In genomic region chr3:51577816-51578749, GRCm38 (mm10) we compare ENCODE assay signal across 9 mouse cellular contexts. TPM values are rescaled to one million over a fixed set of nuclear protein-coding genes. Genes with fewer than 3 reads are reported as not detected.
DNase-seq lines count a peak whose midpoint lies in the region; ATAC-seq and TF ChIP-seq lines count a peak whose summit lies in the region.
"Had no signal": no experiment of that assay in that cellular context is flagged by ENCODE, and none has a peak within 500 bp of the region (broad histone marks: within the 10 kb centered on the region; RNA-seq: fewer than 3 reads in every experiment).

No protein-coding gene starts in this region.

- intact Hi-C loops in gastrocnemius, adult 2 months (cut with DNase I): no loop called here
- intact Hi-C loops in gastrocnemius, postnatal 36 days (cut with DNase I): no loop called here

- H3K4me1 ChIP-seq in cerebellum, adult 2 months (ENCODE audit: control insufficient read depth, insufficient read depth, low read length): no peaks in the 10 kb centered on the region

- DNase-seq in gastrocnemius, adult 2 months: peak; percentile 45
- DNase-seq in gastrocnemius, postnatal 10 days: no peak
- DNase-seq in kidney, postnatal 10 days: peak; percentile 58
- DNase-seq in ovary, postnatal 14 days (ENCODE audit: low spot score): peak; percentile 35
- DNase-seq in natural killer cell, adult 2 months (ENCODE audit: low spot score in 2 of 2): no peak
- DNase-seq in cerebellum, adult 2 months: no peak
- no peak for DNase-seq in gastrocnemius, postnatal 36 days

- no peak overlapping the region for H3K27ac ChIP-seq in gastrocnemius, adult 2 months
- H3K27ac ChIP-seq in cerebellum, adult 2 months (ENCODE audit: insufficient read depth, low read length): no peak overlapping the region
- H3K27ac ChIP-seq: liver, embryonic 14.5 days had no signal

- TF ChIP-seq POLR2A in cerebellum, adult 2 months (IDR thresholded peaks at IDR 0.05; ENCODE audit: borderline replicate concordance, insufficient read depth, low read length): no peak

- H3K4me3 ChIP-seq in gastrocnemius, adult 2 months: no peak overlapping the region
- no peak overlapping the region for H3K4me3 ChIP-seq in cerebellum, adult 2 months (replicated peaks; ENCODE audit: insufficient read depth, low read depth, low read length)

- ATAC-seq in granulocyte monocyte progenitor cell, adult 5-6 weeks (replicated peaks; ENCODE audit: poor library complexity, severe bottlenecking): peak; percentile 35

- TF ChIP-seq CTCF in gastrocnemius, adult 2 months (IDR thresholded peaks at IDR 0.05): no peak
- TF ChIP-seq CTCF in cerebellum, adult 2 months (IDR thresholded peaks at IDR 0.05; ENCODE audit: borderline replicate concordance, insufficient read depth, low read depth, low read length): no peak

- H3K27me3 ChIP-seq in cerebellum, adult 2 months (ENCODE audit: control insufficient read depth, insufficient read depth, low read length): no peaks in the 10 kb centered on the region

- 79% methylated on average over 12 of the region's 12 CpGs for WGBS in cerebellum, adult 2 months

RNA-seq across cellular contexts. Expression of gene Setd7, which starts 17.4 kb away (rescaled TPM):
- total RNA-seq in gastrocnemius, adult 2 months (2021): 100 to 1,000 TPM; 148 to 167 TPM
- 100 to 1,000 TPM; 102 to 121 TPM for total RNA-seq in gastrocnemius, postnatal 10 days (2021)
- 37.3 and 41.6 TPM in 2 replicates for total RNA-seq in granulocyte monocyte progenitor cell, adult 5-6 weeks (2014; fragmentation: Nextera tagmentation)
- total RNA-seq in granulocyte monocyte progenitor cell, adult 5-6 weeks (2017): 26.5 and 29.9 TPM in 2 replicates
- polyA plus RNA-seq in cerebellum, adult 2 months (2012; rRNA removed): 83.0 and 96.5 TPM in 2 replicates
- total RNA-seq in gastrocnemius, postnatal 36 days (2021): 100 to 1,000 TPM; 144 to 153 TPM

Comparison
In these comparisons a context has a peak if more than half of its experiments do, and no peak if none do; other contexts are left out.
1. DNase-seq: peak in gastrocnemius, adult 2 months (single experiment), kidney, postnatal 10 days (single experiment) and ovary, postnatal 14 days (single experiment); none in gastrocnemius, postnatal 10 days (single experiment), natural killer cell, adult 2 months (0 of 2), cerebellum, adult 2 months (0 of 2) and gastrocnemius, postnatal 36 days (0 of 2).